Comparison of ENCODE assay signal across 31 mouse cellular contexts in the genomic region with DNA sequence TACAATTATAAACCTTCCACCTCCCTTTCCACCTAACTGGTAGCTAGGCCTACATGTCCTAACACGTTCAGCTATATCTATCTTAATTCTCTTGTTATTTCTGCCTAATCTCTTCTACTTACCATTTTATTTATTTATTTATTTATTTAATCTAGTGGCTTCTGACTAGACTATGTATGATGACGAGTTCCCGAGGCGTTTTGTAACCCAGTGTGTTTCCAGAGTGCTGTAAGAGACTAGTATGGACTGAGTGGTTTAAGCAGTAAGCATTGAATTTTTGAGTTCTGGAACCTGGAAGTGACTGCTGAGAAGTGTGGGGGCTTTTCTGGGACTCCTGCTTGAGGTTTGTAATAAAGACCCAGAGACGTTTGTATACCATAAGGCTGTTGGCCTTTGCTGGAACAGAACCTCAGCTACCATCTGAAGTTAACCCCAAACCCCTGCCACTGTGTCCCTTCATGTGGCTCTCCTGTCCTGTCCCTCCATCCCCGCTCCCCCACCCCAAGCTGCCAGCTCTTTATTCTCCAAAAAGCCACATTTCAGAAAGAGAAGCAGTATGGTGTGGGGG. TPM values are rescaled to one million over a fixed set of nuclear protein-coding genes. Genes with fewer than 3 reads are reported as not detected.
A peak's percentile ranks its signal among the peaks of the same experiment; 100 is the strongest.
DNase-seq lines count a peak whose midpoint lies in the region; ATAC-seq and TF ChIP-seq lines count a peak whose summit lies in the region.
"Had no signal": no experiment of that assay in that cellular context is flagged by ENCODE, and none has a peak within 500 bp of the region (broad histone marks: within the 10 kb centered on the region; RNA-seq: fewer than 3 reads in every experiment).

No protein-coding gene starts in this region.

- no peaks in the 10 kb centered on the region for H3K27me3 ChIP-seq in heart, embryonic 11.5 days (ENCODE audit: control insufficient read depth, insufficient read depth, low read length)
- H3K27me3 ChIP-seq in midbrain, embryonic 13.5 days: 0 out of 2 replicates have a peak, but pooled peaks cover 2% of the 10 kb centered on the region
- H3K27me3 ChIP-seq in midbrain, embryonic 16.5 days (ENCODE audit: control insufficient read depth, insufficient read depth, low read depth, low read length): no peaks in the 10 kb centered on the region
- H3K27me3 ChIP-seq in ES-Bruce4 (ENCODE audit: control insufficient read depth, insufficient read depth, low read length, poor library complexity, severe bottlenecking): no peaks in the 10 kb centered on the region
- H3K27me3 ChIP-seq: embryonic facial prominence, embryonic 13.5 days; Patski had no signal

- no peak overlapping the region for H3K4me3 ChIP-seq in heart, embryonic 11.5 days (ENCODE audit: low read depth, low read length)
- no peak overlapping the region for H3K4me3 ChIP-seq in midbrain, embryonic 13.5 days (replicated peaks)
- no peak overlapping the region for H3K4me3 ChIP-seq in midbrain, embryonic 16.5 days (ENCODE audit: low read depth, low read length)
- H3K4me3 ChIP-seq in ES-Bruce4 (ENCODE audit: low read depth, low read length): no peak overlapping the region
- H3K4me3 ChIP-seq: embryonic facial prominence, embryonic 10.5 days; embryonic facial prominence, embryonic 13.5 days; erythroblast, embryonic 14.5 days; gastrocnemius, adult 2 months; heart, embryonic 13.5 days had no signal

- DNase-seq in heart, adult 11 months: peak; percentile 58
- DNase-seq in spleen, postnatal 10 days (ENCODE audit: low spot score in 2 of 2): no peak
- DNase-seq: adrenal gland, adult 2 months; adrenal gland, postnatal 14 days; cerebellum, adult 11-12 months; cerebellum, adult 8-10 months; cerebellum, postnatal 10 days; cerebellum, postnatal 36 days; embryo, embryonic 11 days; forebrain, postnatal 0 days; gastrocnemius, adult 2 months; gastrocnemius, postnatal 14 days; heart, adult 18-20 months; heart, postnatal 14 days; heart, postnatal 4 days had no signal

- no peaks in the 10 kb centered on the region for H3K36me3 ChIP-seq in heart, embryonic 11.5 days (ENCODE audit: control insufficient read depth, insufficient read depth, low read length)
- H3K36me3 ChIP-seq in midbrain, embryonic 13.5 days: no peaks in the 10 kb centered on the region
- H3K36me3 ChIP-seq in midbrain, embryonic 16.5 days (ENCODE audit: control insufficient read depth, insufficient read depth, low read length): no peaks in the 10 kb centered on the region
- H3K36me3 ChIP-seq in ES-Bruce4 (ENCODE audit: control insufficient read depth, insufficient read depth, low read length, poor library complexity, severe bottlenecking): no peaks in the 10 kb centered on the region
- H3K36me3 ChIP-seq: embryonic facial prominence, embryonic 10.5 days; embryonic facial prominence, embryonic 13.5 days; G1E; heart, embryonic 13.5 days had no signal

- no peak for TF ChIP-seq CTCF in ES-Bruce4 (IDR thresholded peaks at IDR 0.05; ENCODE audit: low read depth, low read length)

- H3K9ac ChIP-seq in heart, embryonic 11.5 days (ENCODE audit: low read depth, low read length): no peak overlapping the region
- H3K9ac ChIP-seq in midbrain, embryonic 13.5 days (replicated peaks): no peak overlapping the region
- H3K9ac ChIP-seq in midbrain, embryonic 16.5 days (ENCODE audit: low read depth, low read length): no peak overlapping the region
- H3K9ac ChIP-seq in ES-Bruce4 (ENCODE audit: low read depth, poor library complexity, severe bottlenecking): peak overlapping the region; percentile 35; the same call in 1 of the 2 replicates
- H3K9ac ChIP-seq: embryonic facial prominence, embryonic 13.5 days; forebrain, postnatal 0 days; heart, embryonic 13.5 days; hindbrain, embryonic 14.5 days had no signal

- TF ChIP-seq EP300 in ES-Bruce4 (IDR thresholded peaks at IDR 0.05; ENCODE audit: insufficient read depth, low read depth, low read length): no peak

- no peak overlapping the region for H3K27ac ChIP-seq in heart, embryonic 11.5 days (ENCODE audit: low read depth, low read length)
- H3K27ac ChIP-seq in midbrain, embryonic 13.5 days: no peak overlapping the region
- no peak overlapping the region for H3K27ac ChIP-seq in midbrain, embryonic 16.5 days (ENCODE audit: low read length)
- peak overlapping the region; percentile 96 for H3K27ac ChIP-seq in ES-Bruce4 (ENCODE audit: insufficient read depth, low read length)
- H3K27ac ChIP-seq: embryonic facial prominence, embryonic 10.5 days; embryonic facial prominence, embryonic 13.5 days; gastrocnemius, adult 2 months; heart, embryonic 13.5 days; hindbrain, embryonic 14.5 days; hindbrain, postnatal 0 days had no signal

- ATAC-seq in heart, embryonic 11.5 days (replicated peaks; ENCODE audit: insufficient number of reproducible peaks, low FRiP score, low TSS enrichment): no peak
- 0 out of 2 replicates have a peak, but pooled peaks have one; percentile 5 for ATAC-seq in midbrain, embryonic 13.5 days
- no peak for ATAC-seq in midbrain, embryonic 16.5 days
- ATAC-seq in monocyte, adult 5-6 weeks (replicated peaks; ENCODE audit: insufficient number of reproducible peaks, low FRiP score, low TSS enrichment, poor library complexity, severe bottlenecking): no peak
- ATAC-seq: CD4-positive, CD25-positive, alpha-beta regulatory T cell, adult 4 months; forebrain, embryonic 14.5 days; inflammation-experienced regulatory T-cells, adult 6 months; Patski had no signal

- H3K9me3 ChIP-seq in heart, embryonic 11.5 days (replicated peaks; ENCODE audit: control insufficient read depth, low read length): no peaks in the 10 kb centered on the region
- H3K9me3 ChIP-seq in midbrain, embryonic 13.5 days: no peaks in the 10 kb centered on the region
- no peaks in the 10 kb centered on the region for H3K9me3 ChIP-seq in midbrain, embryonic 16.5 days (replicated peaks; ENCODE audit: control insufficient read depth, low read length, poor library complexity, severe bottlenecking)
- H3K9me3 ChIP-seq in ES-Bruce4 (replicated peaks; ENCODE audit: control insufficient read depth, insufficient read depth, low read length, poor library complexity, severe bottlenecking): no peaks in the 10 kb centered on the region
- H3K9me3 ChIP-seq: embryonic facial prominence, embryonic 10.5 days; embryonic facial prominence, embryonic 13.5 days; G1E; heart, embryonic 13.5 days had no signal

- WGBS in heart, embryonic 11.5 days (ENCODE audit: insufficient replicate concordance): 75% methylated on average over 6 of the region's 6 CpGs
- WGBS in midbrain, embryonic 13.5 days: 80% methylated on average over 6 of the region's 6 CpGs
- WGBS in midbrain, embryonic 16.5 days: 82% methylated on average over 6 of the region's 6 CpGs

- no peak for TF ChIP-seq POLR2A in ES-Bruce4 (IDR thresholded peaks at IDR 0.05; ENCODE audit: insufficient read depth, low read length)

- no peak overlapping the region for H3K4me2 ChIP-seq in heart, embryonic 11.5 days
- H3K4me2 ChIP-seq in midbrain, embryonic 13.5 days (replicated peaks): no peak overlapping the region
- H3K4me2 ChIP-seq in midbrain, embryonic 16.5 days (ENCODE audit: low read length): no peak overlapping the region
- H3K4me2 ChIP-seq: embryonic facial prominence, embryonic 13.5 days; heart, embryonic 13.5 days; hindbrain, embryonic 14.5 days had no signal

- H3K4me1 ChIP-seq in heart, embryonic 11.5 days (ENCODE audit: control insufficient read depth, insufficient read depth, low read length): peaks cover 7% of the 10 kb centered on the region
- peaks cover 9% of the 10 kb centered on the region; the same call in 1 of the 2 replicates for H3K4me1 ChIP-seq in midbrain, embryonic 13.5 days (replicated peaks)
- H3K4me1 ChIP-seq in midbrain, embryonic 16.5 days (ENCODE audit: control insufficient read depth, insufficient read depth, low read length): no peaks in the 10 kb centered on the region
- H3K4me1 ChIP-seq in ES-Bruce4 (ENCODE audit: control insufficient read depth, insufficient read depth, low read length): peaks cover 9% of the 10 kb centered on the region

RNA-seq across cellular contexts. Expression of a gene that starts 30.8 kb away (rescaled TPM):
- 97.9 and 117 TPM in 2 replicates for polyA plus RNA-seq in heart, embryonic 11.5 days (2014; fragmentation: Nextera tagmentation; extraction: Ambion mirVana)
- polyA plus RNA-seq in midbrain, embryonic 13.5 days (2015; fragmentation: Nextera tagmentation; extraction: Ambion mirVana): 203 and 210 TPM in 2 replicates
- polyA plus RNA-seq in midbrain, embryonic 16.5 days (2015; fragmentation: Nextera tagmentation; extraction: Ambion mirVana): 140 and 171 TPM in 2 replicates
- 205 and 225 TPM in 2 replicates for polyA plus RNA-seq in ES-Bruce4 (2011; ENCODE audit: insufficient read depth, insufficient read length, low read depth, missing spikeins)
- total RNA-seq in monocyte, adult 5-6 weeks (2017): 73.2 to 128 TPM (median 73.7 TPM) in 3 replicates
